Mouse (Mus musculus): ENCODE results near the gene Sdr42e1. TPM values are rescaled to one million over a fixed set of nuclear protein-coding genes. Genes with fewer than 3 reads are reported as not detected.

Gene Sdr42e1
- total RNA-seq, 1 experiment from 2014 or later, result 7.6 TPM

Other genes with a start within 250 kb of the Sdr42e1 start
- gene Plcg2, start 175.4 kb downstream of the Sdr42e1 start, total RNA-seq (2017), result 121 and 137 TPM in 2 replicates
- 1.8 TPM in 1 of 2 replicates, not detected in the other for gene Hsd17b2, start 28.2 kb upstream of the Sdr42e1 start, total RNA-seq (2017)
- gene Mphosph6, start 128.3 kb upstream of the Sdr42e1 start, total RNA-seq (2017), result 38.8 and 51.0 TPM in 2 replicates